Mouse (Mus musculus): ENCODE results near the gene Ipo5. TPM values are rescaled to one million over a fixed set of nuclear protein-coding genes. Genes with fewer than 3 reads are reported as not detected.
A peak's percentile ranks its signal among the peaks of the same experiment; 100 is the strongest.

The Ipo5 gene
- 67.8 and 70.8 TPM in 2 replicates for polyA plus RNA-seq (2012; rRNA removed)

DNA sequence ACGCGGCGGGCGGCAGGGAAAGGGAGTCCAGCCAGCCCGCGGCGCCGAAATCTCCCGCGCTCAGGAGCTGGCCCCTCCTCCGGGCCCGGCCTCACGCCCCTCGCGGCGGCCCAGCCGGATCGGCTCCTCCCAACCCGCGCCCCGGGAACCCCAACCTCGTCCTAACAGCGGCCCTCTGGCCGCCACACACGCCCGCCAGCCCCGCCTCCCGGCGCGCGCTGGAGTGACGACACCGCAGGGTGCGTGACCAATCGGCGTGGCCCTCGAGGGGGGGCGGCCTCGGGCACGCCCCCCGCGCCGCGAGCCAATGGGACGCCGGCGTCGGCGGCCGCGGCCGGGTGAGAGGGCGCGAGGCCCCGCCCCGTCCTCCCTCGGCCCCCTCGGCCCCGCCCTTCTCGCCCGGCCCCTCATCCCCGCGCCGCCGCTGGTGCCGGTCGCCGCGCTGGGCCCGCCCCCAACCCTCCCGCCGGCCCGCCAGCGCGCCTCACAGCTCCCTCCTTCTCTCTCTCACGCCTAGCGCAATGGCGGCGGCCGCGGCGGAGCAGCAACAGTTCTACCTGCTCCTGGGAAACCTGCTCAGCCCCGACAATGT is at the start of gene Ipo5:
Ipo5 (plus strand) TSS at position 492 of the 592 bp plus-strand sequence.
- H3K4me1 ChIP-seq (ENCODE audit: control insufficient read depth, insufficient read depth, low read length), result peaks cover 2% of the 10 kb centered on the region; the same call in 1 of the 2 replicates
- peak within 1 kb of the TSS; percentile 77; the same call in 1 of the 2 replicates for H3K27ac ChIP-seq (ENCODE audit: insufficient read depth, low read length)
- H3K4me3 ChIP-seq (ENCODE audit: insufficient read depth, low read length), result peak within 1 kb of the TSS; percentile 76
- TF ChIP-seq POLR2A (IDR thresholded peaks at IDR 0.05; ENCODE audit: extremely low read depth, insufficient read depth, low read length), result peak; percentile 26
- no peak for TF ChIP-seq CTCF (IDR thresholded peaks at IDR 0.05; ENCODE audit: extremely low read depth, insufficient read depth, low read length)

- no peak overlapping the region for H3K4me3 ChIP-seq (ENCODE audit: insufficient read depth, low read length)
- TF ChIP-seq POLR2A (IDR thresholded peaks at IDR 0.05; ENCODE audit: extremely low read depth, insufficient read depth, low read length), result no peak
- H3K4me1 ChIP-seq (ENCODE audit: control insufficient read depth, insufficient read depth, low read length), result peaks cover 5% of the 10 kb centered on the region; the same call in 1 of the 2 replicates
- no peak overlapping the region for H3K27ac ChIP-seq (ENCODE audit: insufficient read depth, low read length)
Measured at GRCm38 (mm10) chr14:120863205-120863604, 47.8 kb upstream of the Ipo5 start.

DNA sequence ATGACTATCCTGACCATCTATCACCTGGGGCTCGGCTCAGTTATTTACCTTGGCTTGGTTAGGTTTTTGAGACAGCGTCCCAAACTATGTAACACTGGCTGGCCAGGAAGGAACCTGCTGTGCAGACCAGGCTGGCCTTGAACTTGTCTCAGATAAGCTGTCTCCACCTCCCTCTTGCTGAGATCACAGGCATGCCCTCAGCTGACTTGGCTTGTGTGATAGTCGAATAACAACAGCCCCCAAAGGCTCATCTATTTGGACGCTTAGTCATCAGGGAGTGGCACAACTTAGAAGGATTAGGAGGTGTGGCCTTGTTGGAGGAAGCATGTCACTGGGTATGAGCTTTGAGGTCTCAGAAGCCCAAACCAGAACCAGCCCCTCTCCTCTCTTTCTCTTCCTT is 46.1 kb upstream of the Ipo5 start:
- TF ChIP-seq POLR2A (IDR thresholded peaks at IDR 0.05; ENCODE audit: extremely low read depth, insufficient read depth, low read length), result no peak
- TF ChIP-seq CTCF (IDR thresholded peaks at IDR 0.05; ENCODE audit: extremely low read depth, insufficient read depth, low read length), result no peak
- Histone ChIP-seq H3K4me1 (ENCODE audit: control insufficient read depth, insufficient read depth, low read length) (peaks cover 5% of the 10 kb centered on the region; the same call in 1 of the 2 replicates), H3K4me3 (ENCODE audit: insufficient read depth, low read length) (no peak overlapping the region), H3K27ac (ENCODE audit: insufficient read depth, low read length) (no peak overlapping the region)

- TF ChIP-seq POLR2A (IDR thresholded peaks at IDR 0.05; ENCODE audit: extremely low read depth, insufficient read depth, low read length) (no peak), CTCF (IDR thresholded peaks at IDR 0.05; ENCODE audit: extremely low read depth, insufficient read depth, low read length) (no peak)
- no peak overlapping the region for H3K4me3 ChIP-seq (ENCODE audit: insufficient read depth, low read length)
- H3K27ac ChIP-seq (ENCODE audit: insufficient read depth, low read length), result no peak overlapping the region
- peaks cover 5% of the 10 kb centered on the region; the same call in 1 of the 2 replicates for H3K4me1 ChIP-seq (ENCODE audit: control insufficient read depth, insufficient read depth, low read length)
Measured at GRCm38 (mm10) chr14:120866573-120866972, 44.5 kb upstream of the Ipo5 start.

DNA sequence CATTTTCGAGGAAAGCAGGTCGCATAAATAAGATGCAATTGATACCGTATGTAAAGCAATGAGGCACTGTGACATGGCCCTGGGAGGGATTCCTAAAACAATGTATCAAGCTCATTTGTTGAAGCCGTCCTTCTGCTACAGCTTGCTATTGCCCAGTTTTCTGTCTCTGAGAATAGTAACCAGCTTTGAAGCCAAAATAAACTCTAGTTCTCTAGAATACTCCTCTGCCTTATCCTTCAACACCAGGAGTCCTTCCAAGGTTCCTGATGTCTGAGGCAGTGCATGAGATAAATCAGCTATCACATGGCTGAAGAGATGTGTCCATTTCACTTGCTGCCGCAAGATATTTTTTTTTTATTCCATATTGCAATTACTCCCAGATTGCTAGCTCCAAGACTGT is 43.9 kb upstream of the Ipo5 start:
- no peak for TF ChIP-seq CTCF (IDR thresholded peaks at IDR 0.05; ENCODE audit: extremely low read depth, insufficient read depth, low read length)
- TF ChIP-seq POLR2A (IDR thresholded peaks at IDR 0.05; ENCODE audit: extremely low read depth, insufficient read depth, low read length), result no peak
- peaks cover 5% of the 10 kb centered on the region; the same call in 1 of the 2 replicates for H3K4me1 ChIP-seq (ENCODE audit: control insufficient read depth, insufficient read depth, low read length)
- no peak overlapping the region for H3K27ac ChIP-seq (ENCODE audit: insufficient read depth, low read length)
- H3K4me3 ChIP-seq (ENCODE audit: insufficient read depth, low read length), result no peak overlapping the region

DNA sequence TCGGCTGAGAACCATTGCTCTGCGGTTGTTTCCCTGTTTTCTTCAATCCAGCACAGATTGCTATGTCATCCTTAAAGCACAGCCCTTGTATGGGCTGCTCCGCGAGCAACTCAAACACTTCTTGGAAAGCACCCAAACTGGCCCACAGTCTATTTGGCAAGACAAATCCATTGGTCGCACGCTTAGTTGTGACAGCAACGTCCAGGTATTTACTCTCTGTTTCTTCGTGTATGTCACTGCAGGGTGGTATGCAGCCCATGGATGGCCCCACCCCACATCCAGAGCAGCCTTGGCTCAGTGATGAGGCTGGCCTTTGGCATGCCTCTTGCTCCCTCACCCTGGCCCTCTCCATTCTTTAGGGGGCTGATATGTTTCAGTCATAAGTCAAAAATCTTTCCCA is 42.5 kb upstream of the Ipo5 start:
- H3K4me1 ChIP-seq (ENCODE audit: control insufficient read depth, insufficient read depth, low read length), result peaks cover 5% of the 10 kb centered on the region; the same call in 1 of the 2 replicates
- no peak for TF ChIP-seq POLR2A (IDR thresholded peaks at IDR 0.05; ENCODE audit: extremely low read depth, insufficient read depth, low read length)
- TF ChIP-seq CTCF (IDR thresholded peaks at IDR 0.05; ENCODE audit: extremely low read depth, insufficient read depth, low read length), result no peak
- H3K4me3 ChIP-seq (ENCODE audit: insufficient read depth, low read length), result no peak overlapping the region
- no peak overlapping the region for H3K27ac ChIP-seq (ENCODE audit: insufficient read depth, low read length)

GRCm38 (mm10) chr14:120870736-120871135 is 40.3 kb upstream of the Ipo5 start:
- Histone ChIP-seq H3K27ac (ENCODE audit: insufficient read depth, low read length) (no peak overlapping the region), H3K4me1 (ENCODE audit: control insufficient read depth, insufficient read depth, low read length) (peaks cover 5% of the 10 kb centered on the region), H3K4me3 (ENCODE audit: insufficient read depth, low read length) (no peak overlapping the region)
- TF ChIP-seq CTCF (IDR thresholded peaks at IDR 0.05; ENCODE audit: extremely low read depth, insufficient read depth, low read length) (no peak), POLR2A (IDR thresholded peaks at IDR 0.05; ENCODE audit: extremely low read depth, insufficient read depth, low read length) (no peak)

DNA sequence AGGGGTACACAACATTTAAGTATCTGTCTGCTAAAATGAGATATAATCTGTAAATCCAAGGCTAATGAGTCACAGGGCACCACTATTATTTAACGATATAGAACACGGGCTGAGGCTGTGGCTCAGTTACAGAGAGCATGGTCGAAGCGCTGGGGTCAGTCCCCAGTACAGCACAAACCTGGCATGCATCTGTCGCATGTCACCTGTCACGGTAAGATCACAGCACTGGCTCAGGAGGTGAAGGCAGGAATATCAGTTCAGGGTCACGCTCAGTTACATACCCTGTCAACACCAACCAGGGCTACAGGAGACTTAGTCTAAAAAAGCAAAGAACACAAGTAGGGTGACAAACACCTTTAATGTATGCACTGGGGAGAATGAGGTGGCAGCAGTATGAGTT is 36.6 kb upstream of the Ipo5 start:
- TF ChIP-seq CTCF (IDR thresholded peaks at IDR 0.05; ENCODE audit: extremely low read depth, insufficient read depth, low read length), result no peak
- no peak for TF ChIP-seq POLR2A (IDR thresholded peaks at IDR 0.05; ENCODE audit: extremely low read depth, insufficient read depth, low read length)
- H3K4me1 ChIP-seq (ENCODE audit: control insufficient read depth, insufficient read depth, low read length), result peaks cover 1% of the 10 kb centered on the region; the same call in 1 of the 2 replicates
- no peak overlapping the region for H3K27ac ChIP-seq (ENCODE audit: insufficient read depth, low read length)
- no peak overlapping the region for H3K4me3 ChIP-seq (ENCODE audit: insufficient read depth, low read length)

- no peak overlapping the region for H3K4me3 ChIP-seq (ENCODE audit: insufficient read depth, low read length)
- H3K27ac ChIP-seq (ENCODE audit: insufficient read depth, low read length), result no peak overlapping the region
- peaks cover 1% of the 10 kb centered on the region; the same call in 1 of the 2 replicates for H3K4me1 ChIP-seq (ENCODE audit: control insufficient read depth, insufficient read depth, low read length)
- TF ChIP-seq POLR2A (IDR thresholded peaks at IDR 0.05; ENCODE audit: extremely low read depth, insufficient read depth, low read length), result no peak
- peak; percentile 35 for TF ChIP-seq CTCF (IDR thresholded peaks at IDR 0.05; ENCODE audit: extremely low read depth, insufficient read depth, low read length)
Measured at GRCm38 (mm10) chr14:120875144-120875543, 35.9 kb upstream of the Ipo5 start.

DNA sequence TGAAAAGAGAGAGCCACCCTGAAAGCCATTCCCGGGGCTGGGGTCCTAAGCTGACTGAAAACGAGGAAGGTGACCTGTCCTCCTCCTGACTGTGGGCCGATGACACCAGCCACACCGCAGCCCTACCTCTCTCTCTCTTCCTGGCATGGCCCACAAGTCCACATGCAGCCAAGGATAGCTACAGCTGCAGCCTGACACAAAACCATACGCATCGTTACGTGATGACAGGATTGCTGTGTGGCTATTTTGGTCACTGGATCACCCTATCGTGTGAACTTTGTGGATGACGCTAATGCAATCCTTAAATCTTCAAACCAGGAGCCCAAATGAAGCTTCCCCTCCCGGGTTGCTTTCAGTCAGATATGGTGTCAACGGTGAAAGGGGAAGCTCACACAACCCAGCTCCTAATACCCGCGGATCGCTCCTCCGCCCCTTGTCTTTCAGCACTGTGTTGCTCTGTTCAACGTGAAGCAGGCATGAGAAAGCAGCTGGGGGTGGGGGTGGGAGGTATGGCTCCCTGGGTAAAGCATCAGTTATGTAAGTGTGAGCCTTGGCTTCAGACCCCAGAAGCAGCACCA is 35.1 kb upstream of the Ipo5 start:
- H3K4me3 ChIP-seq (ENCODE audit: insufficient read depth, low read length), result no peak overlapping the region
- TF ChIP-seq CTCF (IDR thresholded peaks at IDR 0.05; ENCODE audit: extremely low read depth, insufficient read depth, low read length) (no peak), POLR2A (IDR thresholded peaks at IDR 0.05; ENCODE audit: extremely low read depth, insufficient read depth, low read length) (no peak)
- H3K27ac ChIP-seq (ENCODE audit: insufficient read depth, low read length), result no peak overlapping the region
- peaks cover 1% of the 10 kb centered on the region; the same call in 1 of the 2 replicates for H3K4me1 ChIP-seq (ENCODE audit: control insufficient read depth, insufficient read depth, low read length)
